Mouse (Mus musculus) G1E-ER4 (cell line): ENCODE results near the gene C730034F03Rik. TPM values are rescaled to one million over a fixed set of nuclear protein-coding genes. Genes with fewer than 3 reads are reported as not detected.

Experiments used
- GATA1 ChIP-seq: IDR thresholded peaks from one replicate; pipeline ENCODE4 v1.8.0; 2012; ENCODE audit warnings: low read length, inconsistent platforms
- polyA plus RNA-seq: library from polyadenylated mRNA; stranded (reverse); fragments of >175 nt; gene quantifications from 2 replicates; pipeline ENCODE4 v1.2.3, GENCODE M21; 2012

C730034F03Rik gene
- polyA plus RNA-seq, result 0.05 and 0.09 TPM in 2 replicates

GRCm38 (mm10) chr15:89429352-89430221 is at the start of gene C730034F03Rik, which contains the start of the genes Gm44502 and Chkb:
TSS of gene C730034F03Rik (plus strand) at chr15:89429589.
TSS of gene Gm44502 (minus strand) at chr15:89429696.
TSS of gene Chkb (minus strand) at chr15:89429908.
- no peak for TF ChIP-seq GATA1

- TF ChIP-seq GATA1, result no peak
These were observed 44.8 kb upstream of the C730034F03Rik start, which contains the start of gene Klhdc7b for GRCm38 (mm10) chr15:89384617-89385016. TSS of gene Klhdc7b (plus strand) at chr15:89384917.

DNA sequence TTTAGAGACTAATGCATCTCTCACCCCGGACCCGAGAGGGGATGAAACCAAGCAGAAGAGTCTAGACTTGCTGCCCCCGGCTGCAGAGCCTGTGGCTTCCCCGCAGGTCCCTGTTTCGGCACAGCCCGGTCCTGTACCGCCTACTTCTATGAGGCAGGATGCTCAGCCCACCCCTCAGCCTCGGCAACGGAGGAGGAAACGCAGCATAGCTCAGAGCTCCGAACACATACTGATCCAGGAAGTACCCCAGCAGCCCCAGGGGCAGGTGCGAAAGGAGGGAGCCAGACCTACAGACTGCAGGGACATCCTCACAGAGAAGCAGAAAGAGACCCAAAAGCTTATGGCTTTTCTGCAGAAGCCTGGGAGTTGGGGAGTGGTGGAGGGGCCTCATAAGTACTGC is 42.3 kb upstream of the C730034F03Rik start:
- no peak for TF ChIP-seq GATA1

DNA sequence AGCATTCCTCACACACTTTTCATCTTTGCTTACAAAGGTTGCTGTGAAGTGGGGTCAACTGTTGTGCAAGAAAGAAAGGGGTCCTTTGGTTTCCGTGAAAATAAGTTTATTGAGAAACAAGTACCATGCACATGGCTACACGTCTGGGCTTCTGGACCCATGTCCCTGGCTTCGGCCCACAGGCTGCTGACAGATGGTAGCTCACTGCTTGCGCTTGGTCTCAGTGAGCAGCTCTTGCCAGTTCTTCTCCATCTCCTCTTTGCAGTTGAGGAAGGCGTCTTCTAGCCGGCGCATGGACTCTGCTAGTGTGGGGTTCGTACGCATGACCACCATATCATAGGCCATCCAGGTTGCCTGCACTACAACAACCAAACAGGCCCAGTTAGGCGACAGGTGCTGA is 39.3 kb upstream of the C730034F03Rik start:
- TF ChIP-seq GATA1, result no peak

DNA sequence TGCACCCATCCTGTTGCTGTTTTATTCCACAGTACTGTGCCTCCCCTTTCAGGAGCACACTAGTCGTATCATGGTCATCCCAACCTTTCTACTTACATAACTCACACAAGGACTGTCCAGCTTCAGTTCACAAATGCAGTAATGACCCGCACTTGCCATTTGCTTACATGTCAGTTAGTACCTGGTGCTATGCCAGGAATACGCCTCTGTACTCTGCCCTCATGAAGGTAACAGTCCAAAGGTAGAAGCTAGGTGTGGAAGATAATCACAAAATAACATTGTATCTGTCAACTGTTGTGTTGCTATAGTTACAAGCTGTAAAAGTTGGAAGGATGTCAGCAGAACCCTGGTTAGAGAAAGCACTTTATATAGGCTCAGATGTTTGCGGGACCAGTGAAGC is 32.5 kb upstream of the C730034F03Rik start:
- no peak for TF ChIP-seq GATA1

DNA sequence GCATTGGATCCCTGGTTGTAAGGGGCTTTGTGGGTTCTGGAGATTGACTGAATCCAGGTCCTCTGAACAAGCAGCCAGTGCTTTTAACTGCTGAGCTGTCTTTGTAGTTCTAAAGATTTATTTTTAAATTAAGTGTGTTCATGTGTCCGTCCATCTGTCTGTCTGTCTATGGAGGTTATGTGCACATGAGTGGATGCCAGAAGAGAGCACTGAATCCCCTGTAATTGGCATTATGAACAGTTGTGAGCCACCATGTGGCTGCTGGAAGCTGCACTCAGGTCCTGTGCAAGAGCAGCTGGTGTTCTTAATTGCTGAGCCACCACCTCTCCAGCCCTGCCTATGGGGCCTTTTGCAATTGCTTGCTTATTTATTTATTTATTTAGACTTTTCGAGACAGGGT is 31.2 kb upstream of the C730034F03Rik start:
- TF ChIP-seq GATA1, result no peak

DNA sequence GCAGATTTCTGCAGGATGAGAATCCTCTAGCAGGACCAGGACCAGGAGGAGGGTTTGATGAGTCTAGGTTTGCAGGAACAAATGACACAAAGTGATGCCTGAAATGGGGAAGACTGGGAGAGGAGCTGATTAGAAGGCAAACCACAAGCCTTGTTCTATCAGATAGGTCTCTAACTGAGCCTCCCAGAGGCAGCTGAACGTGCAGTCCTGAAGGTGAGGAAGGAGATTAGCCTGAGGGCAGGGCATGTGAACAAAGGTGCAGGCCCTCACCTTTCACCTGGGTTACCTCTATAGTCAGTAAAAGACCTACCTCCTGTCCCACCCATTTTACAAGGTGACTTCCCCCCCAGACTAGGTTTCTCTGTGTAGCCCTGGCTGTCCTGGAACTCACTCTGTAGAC is 29.7 kb upstream of the C730034F03Rik start:
- TF ChIP-seq GATA1, result no peak

DNA sequence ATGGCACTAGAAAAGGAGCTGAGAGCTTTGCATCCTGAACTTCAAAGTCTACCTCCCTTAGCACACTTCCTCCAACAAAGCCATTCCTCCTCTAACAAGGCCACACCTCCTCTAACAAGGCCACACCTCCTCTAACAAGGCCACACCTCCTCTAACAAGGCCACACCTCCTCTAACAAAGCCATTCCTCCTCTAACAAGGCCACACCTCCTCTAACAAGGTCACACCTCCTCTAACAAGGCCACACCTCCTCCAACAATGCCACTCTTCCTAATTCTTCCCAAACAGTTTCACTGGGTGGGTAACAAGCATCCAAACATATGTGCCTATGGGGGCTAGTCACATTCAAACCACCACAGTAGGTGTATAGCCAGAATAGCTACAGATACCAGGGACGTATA is 26.9 kb upstream of the C730034F03Rik start:
- TF ChIP-seq GATA1, result no peak

DNA sequence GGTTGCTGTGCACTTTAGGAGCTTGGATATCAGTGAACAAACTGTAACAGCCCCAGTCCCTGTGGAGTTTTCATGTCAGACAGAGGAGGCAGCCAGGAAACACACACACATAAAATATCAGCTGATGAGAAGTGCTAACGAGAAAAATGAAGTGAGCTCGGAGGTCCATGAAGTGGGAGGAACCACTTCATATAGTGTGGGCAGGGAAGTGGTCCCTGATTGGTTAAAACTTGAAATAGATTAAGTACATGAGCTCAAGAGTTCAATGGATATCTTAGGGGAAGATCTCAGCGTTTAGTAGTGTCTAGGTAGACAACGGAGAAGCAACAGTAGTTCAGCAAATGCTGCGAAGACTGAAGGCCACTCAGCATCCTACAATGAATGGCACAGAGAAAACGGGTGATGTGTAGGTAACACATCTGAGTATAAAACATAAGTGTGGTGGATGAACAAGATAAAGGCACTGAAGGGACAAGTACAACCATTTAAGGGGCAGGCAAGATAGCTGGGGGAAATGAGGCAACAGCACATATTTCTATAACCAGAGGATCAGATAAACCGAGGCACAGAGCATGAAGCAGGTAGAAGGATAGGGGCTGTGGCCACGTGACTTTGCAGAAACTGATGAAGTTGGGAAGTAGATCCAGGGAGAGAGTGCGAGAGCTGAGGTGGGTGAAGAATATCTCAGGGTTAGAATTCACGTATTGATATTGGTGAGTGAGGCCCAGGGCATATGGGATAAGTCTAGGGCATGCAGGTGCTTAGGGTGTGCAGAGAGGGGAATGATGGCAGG is 24.4 kb upstream of the C730034F03Rik start:
- TF ChIP-seq GATA1, result no peak

GRCm38 (mm10) chr15:89406691-89407090 is 22.7 kb upstream of the C730034F03Rik start:
- no peak for TF ChIP-seq GATA1

GRCm38 (mm10) chr15:89410118-89410517 is 19.3 kb upstream of the C730034F03Rik start, which contains the start of gene Syce3:
TSS of gene Syce3 (minus strand) at chr15:89410503.
- no peak for TF ChIP-seq GATA1

GRCm38 (mm10) chr15:89415282-89415681 is 14.1 kb upstream of the C730034F03Rik start:
- no peak for TF ChIP-seq GATA1

DNA sequence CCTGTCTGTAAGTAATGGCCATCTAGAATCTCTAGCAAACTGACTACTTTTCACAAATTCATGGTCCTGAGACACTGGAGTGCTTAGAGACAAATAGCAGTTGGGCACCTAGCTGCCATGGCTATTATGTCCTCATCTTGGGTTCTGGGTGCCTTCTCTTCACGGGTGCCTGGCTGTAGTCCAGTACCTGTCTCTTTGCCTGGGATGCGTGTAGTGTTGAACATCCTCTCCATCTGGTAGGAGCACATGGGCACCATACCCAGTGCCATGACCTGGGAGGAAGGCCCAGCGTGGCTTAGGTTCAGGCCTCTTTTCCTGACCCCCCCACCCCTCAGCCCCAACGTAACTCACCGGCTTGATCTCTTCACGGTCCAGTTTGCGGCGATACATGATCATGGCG is 7.5 kb upstream of the C730034F03Rik start:
- no peak for TF ChIP-seq GATA1

GRCm38 (mm10) chr15:89424621-89425020 is 4.8 kb upstream of the C730034F03Rik start:
- TF ChIP-seq GATA1, result no peak

- no peak for TF ChIP-seq GATA1
These were observed 3.7 kb upstream of the C730034F03Rik start, which contains the start of gene Cpt1b for GRCm38 (mm10) chr15:89425711-89426121. TSS of gene Cpt1b (minus strand) at chr15:89425863.

DNA sequence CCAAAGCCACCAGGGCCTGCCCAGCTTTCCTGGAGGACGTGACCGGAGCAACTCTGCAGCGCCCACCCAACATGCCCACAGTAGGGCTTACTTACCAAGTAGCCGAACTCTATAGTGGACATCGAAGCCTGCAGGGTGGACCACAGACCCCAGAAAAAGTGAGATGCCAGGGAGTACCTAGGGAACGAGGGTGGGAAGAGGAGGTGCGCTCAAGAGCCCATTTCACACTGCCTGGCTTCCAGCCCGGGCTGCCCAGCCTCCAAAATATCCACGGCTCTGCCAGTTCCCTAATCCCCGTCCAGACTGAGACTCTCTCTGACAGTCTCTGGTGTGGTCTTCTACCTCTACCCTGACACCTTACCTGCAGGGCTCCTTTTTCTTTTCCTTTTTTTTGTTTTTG is 2.7 kb upstream of the C730034F03Rik start:
- TF ChIP-seq GATA1, result no peak
